Mouse (Mus musculus) embryonic facial prominence, embryonic 13.5 days (tissue): ENCODE results near the gene Gpatch8. TPM values are rescaled to one million over a fixed set of nuclear protein-coding genes. Genes with fewer than 3 reads are reported as not detected.
A peak's percentile ranks its signal among the peaks of the same experiment; 100 is the strongest.

ENCODE experiments used
- ATAC-seq: fragments of 200-750 bp; cut with Nextera tagmentation; 2 replicates; pipeline ENCODE4 v1.8.0; 2017; ENCODE audit warnings: low read depth; ENCODE audit not compliant: insufficient number of reproducible peaks, insufficient read depth, low FRiP score, low TSS enrichment
- H3K27ac ChIP-seq: fragments of 300-500 bp; sonication (generic); 2 replicates; pipeline ENCODE4 v1.5.1; 2015; ENCODE audit warnings: moderate library complexity, mild to moderate bottlenecking, inconsistent platforms
- H3K27me3 ChIP-seq: fragments of 300-500 bp; sonication (generic); 2 replicates; pipeline ENCODE4 v1.6.1; 2015; ENCODE audit warnings: mild to moderate bottlenecking, inconsistent platforms
- H3K36me3 ChIP-seq: fragments of 300-500 bp; sonication (generic); 2 replicates; pipeline ENCODE4 v1.6.1; 2015; ENCODE audit warnings: mild to moderate bottlenecking, inconsistent platforms
- H3K4me1 ChIP-seq: fragments of 300-500 bp; sonication (generic); 2 replicates; pipeline ENCODE4 v1.6.1; 2015; ENCODE audit warnings: inconsistent platforms
- H3K4me2 ChIP-seq: fragments of 300-500 bp; sonication (generic); 2 replicates; pipeline ENCODE4 v1.6.1; 2015; ENCODE audit warnings: moderate library complexity, mild to moderate bottlenecking, inconsistent platforms
- H3K4me3 ChIP-seq: fragments of 300-500 bp; sonication (generic); 2 replicates; pipeline ENCODE4 v1.5.1; 2015; ENCODE audit warnings: mild to moderate bottlenecking, inconsistent platforms
- H3K9ac ChIP-seq: fragments of 300-500 bp; sonication (generic); 2 replicates; pipeline ENCODE4 v1.6.1; 2015; ENCODE audit warnings: mild to moderate bottlenecking, inconsistent platforms
- H3K9me3 ChIP-seq: fragments of 300-500 bp; sonication (generic); 2 replicates; pipeline ENCODE4 v1.6.1; 2016; ENCODE audit warnings: inconsistent platforms
- WGBS: fragments of 180-500 bp; shearing (Covaris S2); methylation state at CpG from one replicate; pipeline ENCODE4 v1.1.7; 2015; ENCODE audit warnings: mixed read lengths; 5-methylcytosine and 5-hydroxymethylcytosine counted together
- polyA plus RNA-seq: library from polyadenylated mRNA; unstranded; fragments of >200 nt; fragmentation: Nextera tagmentation; extraction: Ambion mirVana; gene quantifications from 2 replicates; pipeline ENCODE4 v1.2.1, GENCODE M21; 2015

The Gpatch8 gene
- polyA plus RNA-seq, 1 experiment from 2014 or later, result 84.0 TPM

- Histone ChIP-seq H3K9ac (no peak overlapping the region), H3K27ac (peak overlapping the region; percentile 12; the same call in 1 of the 2 replicates), H3K4me3 (no peak overlapping the region), H3K36me3 (no peaks in the 10 kb centered on the region), H3K9me3 (no peaks in the 10 kb centered on the region), H3K27me3 (peaks cover 6% of the 10 kb centered on the region), H3K4me2 (peak overlapping the region; percentile 30), H3K4me1 (peaks cover 22% of the 10 kb centered on the region)
- 7% methylated on average over 26 of the region's 26 CpGs for WGBS
- ATAC-seq, result no peak
Measured at GRCm38 (mm10) chr11:102465713-102466436, 90.3 kb downstream of the Gpatch8 start.

- Histone ChIP-seq H3K4me2 (no peak overlapping the region), H3K9me3 (no peaks in the 10 kb centered on the region), H3K27me3 (peaks cover 11% of the 10 kb centered on the region), H3K27ac (no peak overlapping the region), H3K36me3 (no peaks in the 10 kb centered on the region), H3K9ac (no peak overlapping the region), H3K4me1 (peaks cover 22% of the 10 kb centered on the region), H3K4me3 (no peak overlapping the region)
- WGBS, result 97% methylated on average over 6 of the region's 6 CpGs
- ATAC-seq, result no peak
Measured at GRCm38 (mm10) chr11:102464901-102465300, 91.3 kb downstream of the Gpatch8 start.

GRCm38 (mm10) chr11:102461764-102462163 is 94.4 kb downstream of the Gpatch8 start:
- H3K36me3 ChIP-seq, result no peaks in the 10 kb centered on the region
- peaks cover 20% of the 10 kb centered on the region for H3K27me3 ChIP-seq
- H3K4me2 ChIP-seq, result no peak overlapping the region
- no peak for ATAC-seq
- no peak overlapping the region for H3K4me3 ChIP-seq
- H3K9ac ChIP-seq, result no peak overlapping the region
- no peaks in the 10 kb centered on the region for H3K9me3 ChIP-seq
- H3K4me1 ChIP-seq, result peaks cover 21% of the 10 kb centered on the region
- no peak overlapping the region for H3K27ac ChIP-seq
- WGBS, result 80% methylated on average over 3 of the region's 3 CpGs

GRCm38 (mm10) chr11:102460541-102460940 is 95.7 kb downstream of the Gpatch8 start:
- Histone ChIP-seq H3K4me2 (no peak overlapping the region), H3K9ac (no peak overlapping the region), H3K27ac (no peak overlapping the region), H3K27me3 (peaks cover 20% of the 10 kb centered on the region), H3K9me3 (no peaks in the 10 kb centered on the region), H3K36me3 (no peaks in the 10 kb centered on the region), H3K4me1 (peaks cover 17% of the 10 kb centered on the region), H3K4me3 (no peak overlapping the region)
- 57% methylated on average over 16 of the region's 16 CpGs for WGBS
- no peak for ATAC-seq

GRCm38 (mm10) chr11:102455740-102456396 is 100.3 kb downstream of the Gpatch8 start:
- H3K9me3 ChIP-seq, result no peaks in the 10 kb centered on the region
- H3K4me2 ChIP-seq, result peak overlapping the region; percentile 91
- peak overlapping the region; percentile 53 for H3K9ac ChIP-seq
- peak overlapping the region; percentile 44 for H3K27ac ChIP-seq
- H3K36me3 ChIP-seq, result no peaks in the 10 kb centered on the region
- H3K27me3 ChIP-seq, result peaks cover 24% of the 10 kb centered on the region
- H3K4me3 ChIP-seq, result peak overlapping the region; percentile 54
- H3K4me1 ChIP-seq, result peaks cover 21% of the 10 kb centered on the region; the same call in 1 of the 2 replicates
- peak; percentile 78 for ATAC-seq
- WGBS, result under 1% methylated on average over 40 of the region's 40 CpGs

GRCm38 (mm10) chr11:102453131-102453530 is 103.1 kb downstream of the Gpatch8 start:
- peaks cover 25% of the 10 kb centered on the region for H3K27me3 ChIP-seq
- H3K27ac ChIP-seq, result no peak overlapping the region
- H3K36me3 ChIP-seq, result no peaks in the 10 kb centered on the region
- H3K9me3 ChIP-seq, result no peaks in the 10 kb centered on the region
- no peak overlapping the region for H3K4me2 ChIP-seq
- H3K9ac ChIP-seq, result no peak overlapping the region
- 20% methylated on average over 10 of the region's 10 CpGs for WGBS
- no peak for ATAC-seq
- no peak overlapping the region for H3K4me3 ChIP-seq
- peaks cover 33% of the 10 kb centered on the region for H3K4me1 ChIP-seq

- peaks cover 19% of the 10 kb centered on the region for H3K27me3 ChIP-seq
- H3K36me3 ChIP-seq, result no peaks in the 10 kb centered on the region
- 30% methylated on average over 17 of the region's 17 CpGs for WGBS
- peak overlapping the region; percentile 34 for H3K27ac ChIP-seq
- no peak for ATAC-seq
- H3K4me1 ChIP-seq, result peaks cover 42% of the 10 kb centered on the region
- no peak overlapping the region for H3K4me3 ChIP-seq
- no peak overlapping the region for H3K4me2 ChIP-seq
- H3K9ac ChIP-seq, result no peak overlapping the region
- no peaks in the 10 kb centered on the region for H3K9me3 ChIP-seq
Measured at GRCm38 (mm10) chr11:102449043-102450008, 106.9 kb downstream of the Gpatch8 start.

GRCm38 (mm10) chr11:102448327-102448726 is 107.9 kb downstream of the Gpatch8 start:
- H3K4me3 ChIP-seq, result peak overlapping the region; percentile 93; the same call in 1 of the 2 replicates
- H3K4me1 ChIP-seq, result peaks cover 47% of the 10 kb centered on the region
- H3K9ac ChIP-seq, result 0 out of 2 replicates have a peak overlapping the region, but pooled peaks have one; percentile 16
- H3K36me3 ChIP-seq, result peaks cover 7% of the 10 kb centered on the region
- no peak for ATAC-seq
- 6% methylated on average over 8 of the region's 8 CpGs for WGBS
- H3K27me3 ChIP-seq, result peaks cover 18% of the 10 kb centered on the region
- no peaks in the 10 kb centered on the region for H3K9me3 ChIP-seq
- H3K4me2 ChIP-seq, result peak overlapping the region; percentile 84; the same call in 1 of the 2 replicates
- H3K27ac ChIP-seq, result 0 out of 2 replicates have a peak overlapping the region, but pooled peaks have one; percentile 33

- Histone ChIP-seq H3K36me3 (peaks cover 14% of the 10 kb centered on the region), H3K9ac (peak within 1 kb of the TSS; percentile 98), H3K27me3 (peaks cover 12% of the 10 kb centered on the region), H3K4me3 (peak within 1 kb of the TSS; percentile 93), H3K27ac (peak within 1 kb of the TSS; percentile 95), H3K4me2 (peak within 1 kb of the TSS; percentile 84), H3K4me1 (peaks cover 47% of the 10 kb centered on the region), H3K9me3 (no peaks in the 10 kb centered on the region)
- ATAC-seq, result peak; percentile 67
- under 1% methylated on average over 40 of the region's 40 CpGs for WGBS
Measured at GRCm38 (mm10) chr11:102447497-102447896, 108.7 kb downstream of the Gpatch8 start, which contains the start of gene Fam171a2. Fam171a2 (minus strand) TSS chr11:102447682.

GRCm38 (mm10) chr11:102446581-102447461 is 109.4 kb downstream of the Gpatch8 start:
- H3K9me3 ChIP-seq, result no peaks in the 10 kb centered on the region
- H3K36me3 ChIP-seq, result peaks cover 21% of the 10 kb centered on the region
- H3K4me1 ChIP-seq, result peaks cover 47% of the 10 kb centered on the region
- H3K27me3 ChIP-seq, result peaks cover 8% of the 10 kb centered on the region
- peak overlapping the region; percentile 84 for H3K4me2 ChIP-seq
- WGBS, result under 1% methylated on average over 48 of the region's 49 CpGs
- H3K4me3 ChIP-seq, result peak overlapping the region; percentile 93
- peak; percentile 41 for ATAC-seq
- peak overlapping the region; percentile 98 for H3K9ac ChIP-seq
- peak overlapping the region; percentile 95 for H3K27ac ChIP-seq
